Mouse (Mus musculus): ENCODE measurements around the gene Adgrf1. TPM values are rescaled to one million over a fixed set of nuclear protein-coding genes. Genes with fewer than 3 reads are reported as not detected.
A peak's percentile ranks its signal among the peaks of the same experiment; 100 is the strongest.

The Adgrf1 gene
- polyA plus RNA-seq, 1 experiment from 2014 or later, result not detected

DNA sequence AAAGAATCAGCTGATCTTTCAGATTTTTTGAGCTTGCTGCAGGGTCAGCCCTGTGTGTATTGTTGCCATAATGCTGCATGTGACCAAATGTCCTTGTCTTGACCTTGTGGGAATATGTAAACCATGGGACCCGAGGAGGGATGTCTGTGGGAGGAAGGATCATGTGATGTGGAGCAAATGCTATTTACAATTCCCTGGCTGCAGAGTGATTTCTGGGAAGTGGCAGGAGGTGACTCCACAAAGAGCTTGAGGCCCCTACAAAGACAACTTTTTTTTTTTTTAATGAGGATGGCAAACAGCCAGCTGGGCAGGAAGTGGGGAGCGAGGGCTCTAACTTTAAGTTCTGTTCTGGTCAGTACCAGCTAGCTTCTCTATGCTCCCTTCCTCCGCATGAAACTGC is 20.5 kb upstream of the Adgrf1 start:
- Histone ChIP-seq H3K27me3 (no peaks in the 10 kb centered on the region), H3K4me2 (no peak overlapping the region), H3K4me1 (replicated peaks) (peaks cover 8% of the 10 kb centered on the region; the same call in 1 of the 2 replicates), H3K9ac (replicated peaks) (no peak overlapping the region), H3K9me3 (no peaks in the 10 kb centered on the region), H3K27ac (no peak overlapping the region), H3K4me3 (replicated peaks) (no peak overlapping the region), H3K36me3 (no peaks in the 10 kb centered on the region)
- no peak for ATAC-seq (ENCODE audit: insufficient number of reproducible peaks, insufficient read depth, low FRiP score, low TSS enrichment, low read depth)
- 41% methylated on average over 3 of the region's 3 CpGs for WGBS

DNA sequence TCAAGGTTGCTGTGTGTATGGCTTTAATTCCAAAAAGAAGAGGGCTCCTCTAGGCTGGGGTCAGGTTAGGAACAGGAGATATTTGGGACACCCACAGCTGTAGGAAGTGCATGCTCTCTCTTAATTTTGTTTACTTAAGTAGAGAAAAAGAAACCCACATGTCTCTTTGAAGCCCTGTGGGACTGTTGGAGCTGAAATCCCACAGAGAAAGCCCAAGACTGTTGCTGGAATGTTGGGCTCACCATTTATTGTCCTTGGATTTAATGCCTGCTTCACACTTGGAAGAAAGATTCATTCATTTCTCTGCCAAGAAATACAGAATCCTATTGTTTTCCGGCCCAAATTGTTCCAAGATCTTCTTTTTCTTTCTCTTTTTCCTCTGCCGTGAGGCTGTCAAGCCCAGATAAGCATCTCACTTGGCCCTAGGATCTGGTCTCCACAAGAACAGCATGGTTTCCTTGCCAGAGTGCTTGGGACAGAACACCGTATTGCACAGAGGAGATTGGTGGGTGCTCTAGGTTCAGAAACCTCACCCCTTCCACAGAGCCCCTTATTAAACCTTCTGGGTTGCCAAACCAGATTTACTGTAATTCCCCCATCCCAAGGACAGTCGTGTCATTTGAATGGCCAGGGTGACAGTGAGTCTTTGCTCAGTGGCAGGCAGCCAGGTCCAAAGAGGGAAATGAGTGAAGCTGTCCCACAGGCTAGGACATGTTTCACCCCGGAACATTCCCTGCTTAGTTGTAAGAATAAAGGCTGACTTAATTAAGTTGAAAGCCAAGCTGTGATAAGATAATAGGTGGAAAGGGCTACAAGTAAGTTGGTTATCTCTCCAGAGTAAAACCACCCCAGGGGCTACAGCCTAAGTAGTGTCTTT is 18.6 kb upstream of the Adgrf1 start:
- no peak overlapping the region for H3K4me3 ChIP-seq (replicated peaks)
- 71% methylated on average over 5 of the region's 5 CpGs for WGBS
- H3K9ac ChIP-seq (replicated peaks), result no peak overlapping the region
- no peak overlapping the region for H3K27ac ChIP-seq
- H3K4me2 ChIP-seq, result no peak overlapping the region
- H3K36me3 ChIP-seq, result no peaks in the 10 kb centered on the region
- H3K27me3 ChIP-seq, result no peaks in the 10 kb centered on the region
- no peaks in the 10 kb centered on the region for H3K9me3 ChIP-seq
- peaks cover 8% of the 10 kb centered on the region; the same call in 1 of the 2 replicates for H3K4me1 ChIP-seq (replicated peaks)
- no peak for ATAC-seq (ENCODE audit: insufficient number of reproducible peaks, insufficient read depth, low FRiP score, low TSS enrichment, low read depth)

DNA sequence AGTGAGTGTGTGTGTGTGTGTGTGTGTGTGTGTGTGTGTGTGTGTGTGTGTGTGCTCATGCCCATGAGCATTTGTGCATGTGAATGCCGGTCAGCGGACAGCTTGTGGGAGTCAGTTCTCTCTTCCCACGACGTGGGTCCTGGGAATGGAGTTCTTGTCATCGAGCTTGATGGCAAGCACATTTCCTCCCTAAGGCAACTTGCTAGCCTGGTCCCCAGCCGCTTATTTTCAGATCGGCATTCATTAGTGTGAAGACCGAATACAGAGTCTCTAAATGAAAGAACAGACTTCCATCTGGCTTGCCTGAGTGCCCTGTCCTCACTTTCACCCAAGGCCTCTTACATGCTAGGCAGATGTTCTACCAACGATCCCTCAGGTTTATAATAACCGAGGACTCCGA is 17.3 kb upstream of the Adgrf1 start:
- no peak overlapping the region for H3K4me2 ChIP-seq
- H3K4me3 ChIP-seq (replicated peaks), result no peak overlapping the region
- no peaks in the 10 kb centered on the region for H3K27me3 ChIP-seq
- no peak overlapping the region for H3K9ac ChIP-seq (replicated peaks)
- WGBS, result 75% methylated on average over 11 of the region's 11 CpGs
- H3K36me3 ChIP-seq, result no peaks in the 10 kb centered on the region
- ATAC-seq (ENCODE audit: insufficient number of reproducible peaks, insufficient read depth, low FRiP score, low TSS enrichment, low read depth), result no peak
- peaks cover 8% of the 10 kb centered on the region; the same call in 1 of the 2 replicates for H3K4me1 ChIP-seq (replicated peaks)
- no peaks in the 10 kb centered on the region for H3K9me3 ChIP-seq
- no peak overlapping the region for H3K27ac ChIP-seq

DNA sequence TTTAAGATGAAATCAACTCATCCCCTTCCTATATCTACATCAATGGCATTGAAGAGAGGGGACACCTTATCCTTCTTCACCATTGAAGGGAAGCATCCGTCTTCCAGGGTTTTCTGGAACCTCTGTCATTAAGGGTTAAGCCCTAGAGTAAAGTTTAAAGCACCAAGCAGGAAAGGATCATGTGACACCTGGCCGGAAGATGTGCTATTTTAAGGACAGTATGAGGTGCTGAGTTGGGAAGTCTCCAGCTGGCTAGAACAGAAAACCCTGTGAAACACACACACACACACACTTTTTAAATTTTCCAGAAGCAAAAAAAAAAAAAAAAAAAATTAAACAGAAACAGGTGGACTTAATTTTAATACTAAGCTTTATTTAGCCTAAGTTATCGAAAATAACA is 15.9 kb upstream of the Adgrf1 start:
- Histone ChIP-seq H3K9ac (replicated peaks) (no peak overlapping the region), H3K4me1 (replicated peaks) (peaks cover 8% of the 10 kb centered on the region; the same call in 1 of the 2 replicates)
- 40% methylated on average over 3 of the region's 3 CpGs for WGBS

DNA sequence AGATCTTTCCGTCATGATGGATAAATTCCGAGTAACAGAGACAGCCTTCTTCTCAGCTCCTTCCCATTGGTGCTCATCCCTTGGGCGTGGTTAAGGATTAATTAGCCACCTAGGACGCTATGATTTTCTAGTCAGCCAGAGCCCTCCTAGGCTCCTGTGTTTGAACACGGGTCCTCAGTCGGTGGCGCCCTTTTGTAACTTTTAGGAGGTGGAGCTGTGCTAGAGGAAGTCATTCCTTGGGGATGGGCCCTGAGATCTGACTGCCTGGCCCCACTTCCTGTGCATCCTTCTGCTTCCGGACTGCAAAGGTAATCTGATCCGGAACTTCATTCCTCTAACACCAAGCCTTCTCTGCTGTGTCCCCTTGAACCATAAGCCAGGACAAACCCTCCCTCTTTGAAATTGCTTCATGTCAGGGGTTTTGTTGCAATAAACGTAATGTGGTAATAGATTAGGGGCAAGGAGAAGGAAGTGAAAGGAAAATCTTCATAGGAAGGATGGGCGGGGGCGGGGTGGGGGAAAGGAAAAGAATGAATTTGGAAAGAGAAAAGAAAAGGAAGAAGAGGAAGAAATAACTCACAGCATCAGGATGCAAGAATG is 13.5 kb upstream of the Adgrf1 start:
- Histone ChIP-seq H3K27me3 (no peaks in the 10 kb centered on the region), H3K4me3 (replicated peaks) (no peak overlapping the region), H3K36me3 (no peaks in the 10 kb centered on the region), H3K4me1 (replicated peaks) (no peaks in the 10 kb centered on the region), H3K4me2 (no peak overlapping the region), H3K9me3 (peaks cover under 1% of the 10 kb centered on the region; the same call in 1 of the 2 replicates), H3K9ac (replicated peaks) (no peak overlapping the region), H3K27ac (no peak overlapping the region)
- no peak for ATAC-seq (ENCODE audit: insufficient number of reproducible peaks, insufficient read depth, low FRiP score, low TSS enrichment, low read depth)
- 75% methylated on average over 12 of the region's 12 CpGs for WGBS

More for the DNA sequence above, 15.9 kb upstream of the Adgrf1 start:
- Histone ChIP-seq H3K4me3 (replicated peaks) (no peak overlapping the region), H3K4me2 (no peak overlapping the region), H3K27me3 (no peaks in the 10 kb centered on the region), H3K36me3 (no peaks in the 10 kb centered on the region), H3K27ac (no peak overlapping the region), H3K9me3 (no peaks in the 10 kb centered on the region)
- ATAC-seq (ENCODE audit: insufficient number of reproducible peaks, insufficient read depth, low FRiP score, low TSS enrichment, low read depth), result no peak

DNA sequence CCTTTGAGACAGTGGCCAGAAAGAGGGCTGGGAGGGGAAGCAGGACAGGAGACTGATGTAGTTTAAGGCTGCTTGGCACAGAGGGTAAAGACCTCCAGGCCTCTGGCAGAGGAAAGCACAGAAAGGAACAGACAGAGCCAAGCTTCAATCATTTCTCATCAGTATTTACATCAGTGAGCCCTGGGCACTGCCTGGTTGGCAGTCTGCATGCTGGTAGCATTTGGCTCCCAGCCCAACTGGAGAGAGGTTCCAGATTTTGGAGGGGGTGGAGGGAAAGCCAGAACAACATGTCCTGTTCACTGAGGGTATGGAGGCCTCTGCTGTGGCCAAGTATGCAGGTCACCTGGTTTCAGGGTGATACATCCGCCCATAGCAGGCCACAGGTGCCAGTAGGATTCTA is 12.4 kb upstream of the Adgrf1 start:
- no peak overlapping the region for H3K4me3 ChIP-seq (replicated peaks)
- H3K9ac ChIP-seq (replicated peaks), result no peak overlapping the region
- no peaks in the 10 kb centered on the region for H3K36me3 ChIP-seq
- no peak overlapping the region for H3K4me2 ChIP-seq
- no peaks in the 10 kb centered on the region for H3K4me1 ChIP-seq (replicated peaks)
- no peak for ATAC-seq (ENCODE audit: insufficient number of reproducible peaks, insufficient read depth, low FRiP score, low TSS enrichment, low read depth)
- H3K9me3 ChIP-seq, result peaks cover 10% of the 10 kb centered on the region
- H3K27me3 ChIP-seq, result no peaks in the 10 kb centered on the region
- WGBS, result 83% methylated on average over 1 of the region's 1 CpGs
- no peak overlapping the region for H3K27ac ChIP-seq

DNA sequence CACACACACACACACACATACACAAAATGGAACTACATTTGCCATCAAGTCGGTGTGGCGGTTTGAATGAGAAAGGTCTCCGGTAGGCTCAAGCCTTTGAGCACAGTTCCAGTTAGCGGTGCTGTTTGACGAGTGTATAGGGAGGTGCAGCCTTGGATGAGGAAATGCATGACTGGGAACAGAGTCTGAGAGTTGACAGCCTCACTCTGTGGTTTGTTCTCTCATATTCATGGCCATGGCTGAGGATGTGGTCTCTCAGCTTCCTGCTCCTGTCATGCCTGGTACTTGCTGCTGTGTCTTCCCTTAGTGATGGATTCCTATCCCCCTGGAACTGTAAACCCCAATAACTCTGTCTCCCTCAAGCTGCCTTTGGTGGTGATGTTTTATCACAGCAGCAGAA is 8.2 kb upstream of the Adgrf1 start:
- Histone ChIP-seq H3K4me1 (replicated peaks) (peaks cover 4% of the 10 kb centered on the region; the same call in 1 of the 2 replicates), H3K27ac (no peak overlapping the region), H3K9ac (replicated peaks) (no peak overlapping the region), H3K4me3 (replicated peaks) (no peak overlapping the region), H3K4me2 (no peak overlapping the region), H3K9me3 (peaks cover 18% of the 10 kb centered on the region), H3K36me3 (no peaks in the 10 kb centered on the region), H3K27me3 (no peaks in the 10 kb centered on the region)
- no peak for ATAC-seq (ENCODE audit: insufficient number of reproducible peaks, insufficient read depth, low FRiP score, low TSS enrichment, low read depth)
- WGBS, result 90% methylated on average over 5 of the region's 5 CpGs

DNA sequence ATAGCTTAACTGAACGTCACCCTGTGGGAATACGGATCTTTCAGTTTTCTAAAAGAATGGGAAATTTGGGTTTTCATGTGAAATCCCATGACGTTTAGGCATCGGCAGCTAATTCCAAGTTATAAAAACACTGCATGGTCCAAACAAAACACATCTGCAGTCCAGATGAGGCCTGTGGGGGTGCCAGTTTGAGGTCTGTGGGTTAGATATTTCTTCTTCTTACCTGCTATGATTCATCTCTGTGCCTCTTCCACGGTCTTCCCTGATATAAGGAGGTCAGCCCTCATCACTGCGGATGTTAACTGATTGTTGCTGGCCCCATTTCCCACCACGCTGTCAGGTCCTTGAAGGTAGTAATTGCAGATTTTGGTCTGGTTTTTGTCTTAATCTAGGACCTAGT is 5.4 kb upstream of the Adgrf1 start:
- Histone ChIP-seq H3K4me1 (replicated peaks) (peaks cover 4% of the 10 kb centered on the region; the same call in 1 of the 2 replicates), H3K27ac (no peak overlapping the region), H3K36me3 (no peaks in the 10 kb centered on the region), H3K9ac (replicated peaks) (no peak overlapping the region), H3K4me2 (no peak overlapping the region), H3K27me3 (no peaks in the 10 kb centered on the region), H3K9me3 (peaks cover 18% of the 10 kb centered on the region), H3K4me3 (replicated peaks) (no peak overlapping the region)
- WGBS, result 61% methylated on average over 7 of the region's 7 CpGs
- no peak for ATAC-seq (ENCODE audit: insufficient number of reproducible peaks, insufficient read depth, low FRiP score, low TSS enrichment, low read depth)

DNA sequence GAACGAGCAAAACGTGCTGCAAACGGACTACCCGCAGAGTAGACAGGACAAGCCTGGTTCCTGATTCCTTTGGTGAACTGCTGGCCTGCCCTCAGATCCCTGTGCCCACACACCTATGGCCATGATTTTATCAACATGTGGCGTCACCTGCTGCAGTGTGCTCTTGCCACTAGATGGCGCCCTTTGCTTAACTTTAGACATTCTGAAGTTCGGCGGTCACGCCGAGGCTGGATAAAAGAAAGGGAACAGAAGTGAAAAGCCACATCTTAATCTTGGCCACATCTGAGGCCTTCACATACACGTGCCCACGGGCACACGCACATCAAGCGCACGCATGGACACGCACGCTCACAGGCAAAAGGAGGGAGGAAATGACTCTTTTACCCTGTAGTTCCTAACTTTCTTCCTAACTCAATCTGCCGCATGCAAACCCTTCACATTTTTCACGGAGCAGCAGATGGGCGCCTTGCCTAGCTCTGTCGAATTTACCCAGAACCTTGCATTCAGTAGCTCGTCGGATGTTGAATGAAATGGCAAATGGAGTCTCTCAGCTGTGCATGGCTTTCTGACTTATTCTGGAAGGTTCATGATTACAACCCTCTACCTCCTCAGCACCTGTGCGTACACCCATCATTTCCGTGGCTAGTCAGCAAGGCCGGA is 4.8 kb upstream of the Adgrf1 start:
- peak; percentile 75 for ATAC-seq (ENCODE audit: insufficient number of reproducible peaks, insufficient read depth, low FRiP score, low TSS enrichment, low read depth)
- Histone ChIP-seq H3K36me3 (no peaks in the 10 kb centered on the region), H3K4me2 (0 out of 2 replicates have a peak overlapping the region, but pooled peaks have one; percentile 30), H3K4me3 (replicated peaks) (no peak overlapping the region), H3K9ac (replicated peaks) (no peak overlapping the region), H3K4me1 (replicated peaks) (peaks cover 9% of the 10 kb centered on the region; the same call in 1 of the 2 replicates), H3K9me3 (peaks cover 18% of the 10 kb centered on the region), H3K27me3 (no peaks in the 10 kb centered on the region), H3K27ac (no peak overlapping the region)
- whole genome bisulfite sequencing, result 25% methylated on average over 26 of the region's 26 CpGs

DNA sequence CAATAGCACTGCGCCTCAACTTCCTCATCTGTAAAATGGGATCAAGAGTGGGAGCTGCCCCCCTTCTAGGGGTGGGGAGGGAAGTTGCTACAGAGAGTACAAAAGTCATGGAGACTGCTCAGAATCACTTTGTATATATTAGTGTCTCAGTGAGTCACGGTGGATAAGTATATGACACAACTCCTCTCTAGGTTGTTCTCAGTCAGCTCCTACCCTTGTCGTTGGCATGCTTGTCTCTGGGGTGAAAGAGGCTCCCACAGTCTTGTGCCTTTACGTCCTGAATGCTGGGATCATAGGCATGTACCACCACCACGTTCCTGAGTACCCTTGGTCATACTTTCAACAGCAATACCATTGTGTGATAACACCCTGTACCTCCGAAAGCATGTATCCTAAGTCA is 4.2 kb upstream of the Adgrf1 start:
- H3K36me3 ChIP-seq, result no peaks in the 10 kb centered on the region
- H3K27ac ChIP-seq, result no peak overlapping the region
- no peaks in the 10 kb centered on the region for H3K27me3 ChIP-seq
- H3K4me1 ChIP-seq (replicated peaks), result peaks cover 10% of the 10 kb centered on the region; the same call in 1 of the 2 replicates
- no peak overlapping the region for H3K4me3 ChIP-seq (replicated peaks)
- ATAC-seq (ENCODE audit: insufficient number of reproducible peaks, insufficient read depth, low FRiP score, low TSS enrichment, low read depth), result no peak
- H3K9me3 ChIP-seq, result peaks cover 18% of the 10 kb centered on the region
- no peak overlapping the region for H3K4me2 ChIP-seq
- 92% methylated on average over 6 of the region's 6 CpGs for WGBS
- no peak overlapping the region for H3K9ac ChIP-seq (replicated peaks)

DNA sequence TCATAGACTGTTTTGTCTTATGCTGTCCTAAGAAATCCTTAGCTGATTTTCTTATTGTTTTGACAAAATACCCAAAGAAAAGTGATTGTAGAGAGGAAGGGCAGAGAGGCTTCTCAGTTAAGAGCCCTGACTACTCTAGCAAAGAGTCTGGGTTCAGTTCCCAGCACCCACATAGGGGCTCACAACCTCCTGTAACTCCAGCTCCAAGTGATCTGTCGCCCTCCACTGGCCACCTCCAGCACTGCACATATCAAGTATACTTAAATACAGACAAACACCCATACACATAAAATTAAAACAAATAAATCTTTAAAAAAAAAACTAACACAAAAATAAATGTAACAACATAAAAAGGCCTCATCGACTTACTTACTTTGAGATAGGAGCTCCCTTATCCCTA is 3.5 kb upstream of the Adgrf1 start:
- Histone ChIP-seq H3K4me1 (replicated peaks) (peaks cover 10% of the 10 kb centered on the region; the same call in 1 of the 2 replicates), H3K9ac (replicated peaks) (no peak overlapping the region), H3K36me3 (no peaks in the 10 kb centered on the region), H3K27ac (no peak overlapping the region), H3K4me3 (replicated peaks) (no peak overlapping the region), H3K4me2 (no peak overlapping the region), H3K9me3 (peaks cover 18% of the 10 kb centered on the region), H3K27me3 (no peaks in the 10 kb centered on the region)
- WGBS, result 89% methylated on average over 2 of the region's 2 CpGs
- ATAC-seq (ENCODE audit: insufficient number of reproducible peaks, insufficient read depth, low FRiP score, low TSS enrichment, low read depth), result no peak
